Mouse (Mus musculus) liver, adult 2 months (tissue): ENCODE measurements around the gene Sgms1. TPM values are rescaled to one million over a fixed set of nuclear protein-coding genes. Genes with fewer than 3 reads are reported as not detected.

Experiments
- DNase-seq: peaks from one replicate; pipeline ENCODE4 v3.0.0-alpha.2; 2011; ENCODE audit warnings: low read depth, low spot score; ENCODE audit errors: extremely low read depth
- H3K27ac ChIP-seq: fragments of 200-500 bp; replicated peaks from 2 replicates; pipeline ENCODE4 v1.5.1; 2012; ENCODE audit warnings: low read depth, mild to moderate bottlenecking, control low read depth, inconsistent platforms, low read length; ENCODE audit not compliant: insufficient read depth
- H3K27me3 ChIP-seq: fragments of 200-500 bp; 2 replicates; pipeline ENCODE4 v1.6.1; 2012; ENCODE audit warnings: mild to moderate bottlenecking, moderate library complexity, low read length, inconsistent platforms; ENCODE audit not compliant: control insufficient read depth, insufficient read depth
- H3K36me3 ChIP-seq: fragments of 200-500 bp; 2 replicates; pipeline ENCODE4 v1.6.1; 2012; ENCODE audit warnings: low read length, inconsistent platforms; ENCODE audit not compliant: control insufficient read depth, insufficient read depth
- H3K4me1 ChIP-seq: fragments of 200-500 bp; 2 replicates; pipeline ENCODE4 v1.6.1; 2011; ENCODE audit warnings: low read length; ENCODE audit not compliant: control insufficient read depth, insufficient read depth
- H3K4me3 ChIP-seq: fragments of 200-500 bp; 2 replicates; pipeline ENCODE4 v1.5.1; 2011; ENCODE audit warnings: low read depth, mild to moderate bottlenecking, control low read depth, low read length, moderate library complexity; ENCODE audit not compliant: insufficient read depth
- H3K79me2 ChIP-seq: fragments of 200-500 bp; 2 replicates; pipeline ENCODE4 v1.6.1; 2012; ENCODE audit warnings: inconsistent platforms, mild to moderate bottlenecking, low read length, moderate library complexity; ENCODE audit not compliant: control insufficient read depth, insufficient read depth
- H3K9ac ChIP-seq: fragments of 200-500 bp; 2 replicates; pipeline ENCODE4 v1.6.1; 2012; ENCODE audit warnings: low read depth, mild to moderate bottlenecking, control low read depth, inconsistent platforms, low read length
- CTCF ChIP-seq: fragments of 200-500 bp; IDR thresholded peaks from 2 replicates; pipeline ENCODE4 v1.5.1; 2011; ENCODE audit warnings: low read depth, low read length, control low read depth
- POLR2A ChIP-seq: fragments of 200-500 bp; IDR thresholded peaks from 2 replicates; pipeline ENCODE4 v1.6.1; 2011; ENCODE audit warnings: low read length, control low read depth; ENCODE audit not compliant: insufficient read depth; ENCODE audit errors: extremely low read depth
- WGBS: fragments of 180-500 bp; shearing (Covaris S2); methylation state at CpG from one replicate; pipeline ENCODE4 v1.1.7; 2018; 5-methylcytosine and 5-hydroxymethylcytosine counted together
- polyA plus RNA-seq: library from polyadenylated mRNA; depleted of rRNA; stranded (reverse); fragments of >200 nt; gene quantifications from 2 replicates; pipeline ENCODE4 v1.2.3, GENCODE M21; 2012
- total RNA-seq: library from RNA; depleted of rRNA; stranded (reverse); fragments of >200 nt; gene quantifications from 2 replicates; pipeline ENCODE4 v1.2.3, GENCODE M21; 2014

The Sgms1 gene
- total and polyA plus RNA-seq, 2 experiments: 6.5 to 26.7 TPM

DNA sequence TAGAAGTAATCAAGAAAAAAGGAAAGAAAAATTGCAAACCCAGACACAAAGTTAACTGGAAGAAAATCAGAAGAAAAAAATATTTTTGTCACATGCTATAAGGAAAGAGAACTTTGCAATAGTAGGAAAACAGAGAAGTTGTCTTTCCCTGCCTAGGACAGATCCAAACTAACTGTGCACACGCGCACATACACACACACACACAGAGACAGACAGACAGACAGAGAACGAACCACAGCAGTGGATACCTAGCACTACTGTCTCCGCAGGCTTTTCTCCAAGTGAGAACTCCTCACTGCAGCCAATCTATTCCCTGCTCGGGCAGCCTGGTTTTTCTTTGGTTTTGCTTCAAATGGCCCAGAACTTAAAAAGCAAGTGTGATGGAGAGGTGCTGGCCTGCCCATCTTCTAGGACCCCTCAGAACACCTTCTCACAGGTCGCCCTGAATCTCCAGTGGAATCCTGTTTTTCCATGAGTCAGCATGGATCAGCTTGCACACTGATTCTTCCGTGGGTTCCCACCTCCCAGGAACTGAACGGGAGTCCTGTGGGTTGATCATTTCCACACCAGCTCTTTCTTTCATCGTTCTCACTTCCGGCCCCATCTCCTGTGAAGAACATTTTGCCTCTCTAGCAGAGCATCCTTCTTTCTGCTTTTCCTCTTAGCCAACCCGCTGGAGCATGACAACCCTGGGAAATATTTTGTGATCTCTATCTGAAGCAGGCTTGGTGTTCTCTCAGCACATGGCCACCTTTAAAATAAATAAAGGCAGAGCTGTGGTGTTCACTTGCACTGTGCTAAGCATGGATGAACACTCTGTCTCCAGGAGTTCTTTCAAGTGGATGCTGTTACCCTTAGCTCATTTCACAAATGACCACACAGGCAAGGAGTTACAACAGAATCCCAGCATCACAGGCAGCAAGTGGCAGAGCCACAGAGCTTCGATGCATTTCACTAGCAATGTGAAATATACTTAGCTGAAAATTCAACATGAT, 96.4 kb downstream of the Sgms1 start:
- Histone ChIP-seq H3K9ac (no peak overlapping the region), H3K27me3 (no peaks in the 10 kb centered on the region), H3K27ac (peak overlapping the region; percentile 71)

GRCm38 (mm10) chr19:32292067-32292739, 97.3 kb downstream of the Sgms1 start:
- WGBS: 69% methylated on average over 12 of the region's 12 CpGs
- H3K79me2 ChIP-seq: peaks cover 3% of the 10 kb centered on the region; the same call in 1 of the 2 replicates
- TF ChIP-seq CTCF (no peak), POLR2A (no peak)
- H3K4me3 ChIP-seq: no peak overlapping the region
- H3K9ac ChIP-seq: no peak overlapping the region
- H3K27me3 ChIP-seq: no peaks in the 10 kb centered on the region
- H3K36me3 ChIP-seq: no peaks in the 10 kb centered on the region; the same call in 1 of the 2 replicates
- peak overlapping the region; percentile 37 for H3K27ac ChIP-seq
- DNase-seq: peak; percentile 44
- peaks cover 7% of the 10 kb centered on the region for H3K4me1 ChIP-seq

More for the DNA sequence above, 96.4 kb downstream of the Sgms1 start:
- peaks cover 9% of the 10 kb centered on the region for H3K4me1 ChIP-seq
- WGBS: 66% methylated on average over 12 of the region's 12 CpGs
- H3K36me3 ChIP-seq: no peaks in the 10 kb centered on the region
- TF ChIP-seq CTCF (no peak), POLR2A (no peak)
- H3K4me3 ChIP-seq: no peak overlapping the region; the same call in 1 of the 2 replicates
- peaks cover 3% of the 10 kb centered on the region; the same call in 1 of the 2 replicates for H3K79me2 ChIP-seq
- DNase-seq: no peak

DNA sequence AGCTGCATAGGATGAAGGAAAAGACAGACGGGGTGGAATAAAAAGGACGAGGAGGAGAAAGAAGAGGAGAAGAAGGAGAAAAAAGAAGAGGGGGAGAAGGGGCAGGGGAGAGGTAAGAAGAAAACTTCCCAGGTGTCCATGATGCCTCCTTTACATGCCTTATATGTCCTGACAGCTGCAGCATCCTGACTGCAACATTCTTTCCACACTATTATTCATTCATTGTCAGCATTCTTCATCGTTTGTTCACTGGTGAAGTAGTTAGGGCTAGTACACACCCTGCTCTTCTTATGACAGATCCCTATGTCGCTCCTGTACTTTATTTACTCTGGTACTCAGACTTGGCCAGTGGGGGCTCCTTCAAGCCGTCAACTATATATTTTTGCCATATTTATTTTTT, 98.4 kb downstream of the Sgms1 start:
- Histone ChIP-seq H3K4me1 (peaks cover 7% of the 10 kb centered on the region), H3K9ac (no peak overlapping the region), H3K27me3 (no peaks in the 10 kb centered on the region), H3K79me2 (peaks cover 3% of the 10 kb centered on the region; the same call in 1 of the 2 replicates), H3K27ac (no peak overlapping the region), H3K36me3 (no peaks in the 10 kb centered on the region; the same call in none of the 2 replicates), H3K4me3 (no peak overlapping the region)
- no peak for DNase-seq
- TF ChIP-seq POLR2A (no peak), CTCF (no peak)
- WGBS: 93% methylated on average over 5 of the region's 5 CpGs

DNA sequence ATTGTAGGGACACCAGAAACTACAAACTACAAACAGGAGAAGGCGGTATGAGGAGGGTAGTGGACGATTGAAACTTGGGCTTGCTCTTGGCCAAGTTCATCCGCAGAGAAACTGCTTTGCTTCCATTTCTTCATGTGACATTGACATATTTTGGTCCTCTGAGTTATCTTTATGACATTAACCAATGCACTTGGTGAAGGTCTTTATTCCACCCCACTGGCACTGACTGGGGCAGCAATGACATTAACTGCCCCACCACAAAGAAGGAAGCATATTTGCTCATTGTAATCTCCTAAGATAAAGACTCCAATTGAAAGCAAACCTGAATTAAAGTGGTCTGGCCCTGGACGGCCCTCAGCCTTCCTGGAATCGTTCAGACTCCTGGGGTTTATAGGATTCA, 100.6 kb downstream of the Sgms1 start:
- TF ChIP-seq POLR2A: no peak
- no peak for TF ChIP-seq CTCF
- DNase-seq: no peak
- H3K36me3 ChIP-seq: no peaks in the 10 kb centered on the region; the same call in none of the 2 replicates
- H3K9ac ChIP-seq: no peak overlapping the region
- H3K27me3 ChIP-seq: no peaks in the 10 kb centered on the region
- no peaks in the 10 kb centered on the region; the same call in 1 of the 2 replicates for H3K79me2 ChIP-seq
- H3K27ac ChIP-seq: no peak overlapping the region
- H3K4me3 ChIP-seq: no peak overlapping the region
- 77% methylated on average over 5 of the region's 5 CpGs for WGBS
- H3K4me1 ChIP-seq: peaks cover 7% of the 10 kb centered on the region

GRCm38 (mm10) chr19:32287839-32288238, 101.7 kb downstream of the Sgms1 start:
- Histone ChIP-seq H3K4me3 (no peak overlapping the region), H3K79me2 (no peaks in the 10 kb centered on the region; the same call in 1 of the 2 replicates), H3K27ac (no peak overlapping the region), H3K36me3 (no peaks in the 10 kb centered on the region; the same call in none of the 2 replicates), H3K27me3 (no peaks in the 10 kb centered on the region), H3K4me1 (peaks cover 6% of the 10 kb centered on the region), H3K9ac (no peak overlapping the region)
- 97% methylated on average over 3 of the region's 3 CpGs for WGBS
- DNase-seq: no peak
- no peak for TF ChIP-seq POLR2A
- TF ChIP-seq CTCF: no peak
